Mouse (Mus musculus): ENCODE data around the gene Stx7.

DNA sequence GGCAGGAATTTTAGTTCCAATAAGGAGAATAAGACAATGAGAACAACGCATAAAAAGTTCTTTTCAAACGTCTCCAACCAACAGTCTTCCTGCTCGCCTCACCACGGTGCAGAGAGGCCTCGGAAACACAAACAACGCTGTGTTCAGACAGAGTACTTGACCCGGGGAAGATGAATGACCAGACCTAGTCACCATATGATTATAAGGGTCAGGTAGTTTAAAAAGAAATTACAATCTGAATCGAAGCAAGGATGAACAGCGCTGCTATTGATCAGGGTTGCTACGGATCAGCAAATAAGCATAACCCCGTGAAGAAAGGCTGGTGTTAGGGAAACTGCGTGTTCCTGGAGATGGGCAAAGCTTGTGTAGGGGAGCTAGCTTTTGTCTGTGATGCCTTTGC, 50.2 kb downstream of the Stx7 start:
- TF ChIP-seq CTCF (IDR thresholded peaks at IDR 0.05; ENCODE audit: insufficient read depth, low read length) (no peak), POLR2A (IDR thresholded peaks at IDR 0.05; ENCODE audit: borderline replicate concordance, extremely low read depth, low read depth, low read length) (no peak)
